Mouse (Mus musculus) CH12.LX (cell line): ENCODE results near the gene Trio. TPM values are rescaled to one million over a fixed set of nuclear protein-coding genes. Genes with fewer than 3 reads are reported as not detected.
"Not testable (repeated sequence)": the region's sequence is repeated elsewhere in the genome, so short reads cannot be mapped to it uniquely, and the experiment has no call there.

Experiments used
- DNase-seq: peaks from one replicate; pipeline ENCODE4 v3.0.0-alpha.2; 2013; ENCODE audit errors: extremely low read depth
- H3K27ac ChIP-seq: 2 replicates; pipeline ENCODE4 v1.5.1; 2012; ENCODE audit warnings: low read depth, mild to moderate bottlenecking, control low read depth, moderate library complexity; ENCODE audit not compliant: insufficient read depth
- H3K27me3 ChIP-seq: replicated peaks from 2 replicates; pipeline ENCODE3; 2012; ENCODE audit warnings: inconsistent platforms
- H3K36me3 ChIP-seq, 2 experiments: replicated peaks in 1 of 2; 2 replicates each; pipeline versions ENCODE3 to v1.6.1; 2012; ENCODE audit warnings: inconsistent platforms in 1 of 2, low read length in 1 of 2, mild to moderate bottlenecking in 1 of 2, mixed read lengths in 1 of 2, moderate library complexity in 1 of 2; ENCODE audit not compliant: control insufficient read depth in 1 of 2, insufficient read depth in 1 of 2
- H3K4me1 ChIP-seq, 2 experiments: 2 replicates each; pipeline ENCODE4 v1.6.1; 2012; ENCODE audit warnings: inconsistent platforms in 1 of 2, moderate library complexity in 1 of 2; ENCODE audit not compliant: insufficient read depth in 2 of 2, control insufficient read depth in 1 of 2
- H3K4me2 ChIP-seq: 2 replicates; pipeline ENCODE4 v1.6.1; 2012; ENCODE audit warnings: low read depth, mild to moderate bottlenecking, control low read depth; ENCODE audit not compliant: poor library complexity, insufficient read depth, severe bottlenecking
- H3K4me3 ChIP-seq, 3 experiments: fragments of 150-350 bp in 1 of 3; sonication (generic) in 1 of 3; replicated peaks in 1 of 3; 2 replicates each; pipeline versions ENCODE3 to v1.5.1; 2011 to 2012; ENCODE audit warnings: low read depth in 2 of 3, low read length in 2 of 3, mild to moderate bottlenecking in 2 of 3, moderate library complexity in 2 of 3, control low read depth in 1 of 3, improper control_type of control experiment in 1 of 3, inconsistent platforms in 1 of 3, mixed read lengths in 1 of 3; ENCODE audit not compliant: poor library complexity in 1 of 3
- H3K79me2 ChIP-seq: replicated peaks from 2 replicates; pipeline ENCODE4 v1.6.1; 2012; ENCODE audit warnings: mild to moderate bottlenecking, moderate library complexity; ENCODE audit not compliant: control insufficient read depth, poor library complexity, insufficient read depth, severe bottlenecking; ENCODE audit errors: extremely low read depth
- H3K9ac ChIP-seq: 2 replicates; pipeline ENCODE4 v1.6.1; 2012; ENCODE audit warnings: low read depth, mild to moderate bottlenecking, control low read depth, moderate library complexity; ENCODE audit not compliant: insufficient read depth
- H3K9me3 ChIP-seq: replicated peaks from 2 replicates; pipeline ENCODE3; 2012; ENCODE audit warnings: low read length, inconsistent platforms, mixed read lengths
- BHLHE40 ChIP-seq: IDR thresholded peaks from 2 replicates; pipeline ENCODE4 v1.6.1; 2011; ENCODE audit warnings: mild to moderate bottlenecking, low read depth, low read length, improper control_type of control experiment
- CHD2 ChIP-seq: IDR thresholded peaks from 2 replicates; pipeline ENCODE4 v1.6.1; 2011; ENCODE audit warnings: low read length, improper control_type of control experiment
- CTCF ChIP-seq, 2 experiments: IDR thresholded peaks in 1 of 2; conservative IDR thresholded peaks in 1 of 2; 2 replicates each; pipeline ENCODE4 v1.5.1; 2011 to 2012; ENCODE audit warnings: low read depth in 2 of 2, low read length in 2 of 2, improper control_type of control experiment in 1 of 2, inconsistent platforms in 1 of 2, mild to moderate bottlenecking in 1 of 2, moderate library complexity in 1 of 2
- E2F4 ChIP-seq: IDR thresholded peaks from 2 replicates; pipeline ENCODE4 v1.6.1; 2011; ENCODE audit warnings: low read depth, low read length, improper control_type of control experiment; ENCODE audit not compliant: insufficient replicate concordance
- EP300 ChIP-seq: IDR thresholded peaks from 2 replicates; pipeline ENCODE4 v1.6.1; 2011; ENCODE audit warnings: low read length, improper control_type of control experiment
- HCFC1 ChIP-seq: IDR thresholded peaks from 2 replicates; pipeline ENCODE4 v1.6.1; 2012; ENCODE audit warnings: low read depth, mild to moderate bottlenecking, inconsistent platforms, low read length, improper control_type of control experiment
- IRF4 ChIP-seq: IDR thresholded peaks from 2 replicates; pipeline ENCODE4 v1.6.1; 2014; ENCODE audit warnings: low read depth, mild to moderate bottlenecking, inconsistent platforms, low read length, improper control_type of control experiment
- MAX ChIP-seq: IDR thresholded peaks from 2 replicates; pipeline ENCODE4 v1.6.1; 2011; ENCODE audit warnings: low read length, improper control_type of control experiment
- MAZ ChIP-seq: IDR thresholded peaks from 2 replicates; pipeline ENCODE4 v1.6.1; 2012; ENCODE audit warnings: low read depth, mild to moderate bottlenecking, inconsistent platforms, low read length, improper control_type of control experiment, moderate library complexity
- MYC ChIP-seq: IDR thresholded peaks from 2 replicates; pipeline ENCODE4 v1.6.1; 2011; ENCODE audit warnings: low read depth, mild to moderate bottlenecking, improper control_type of control experiment, low read length
- NELFE ChIP-seq: IDR thresholded peaks from 2 replicates; pipeline ENCODE4 v1.6.1; 2011; ENCODE audit warnings: low read depth, low read length, improper control_type of control experiment
- PAX5 ChIP-seq: IDR thresholded peaks from 2 replicates; pipeline ENCODE4 v1.6.1; 2012; ENCODE audit warnings: low read length, inconsistent platforms, mixed read lengths
- RCOR1 ChIP-seq: conservative IDR thresholded peaks from 2 replicates; pipeline ENCODE4 v1.6.1; 2012; ENCODE audit warnings: low read depth, mild to moderate bottlenecking, inconsistent platforms, low read length, improper control_type of control experiment
- SIN3A ChIP-seq: IDR thresholded peaks from 2 replicates; pipeline ENCODE4 v1.6.1; 2012; ENCODE audit warnings: low read length, improper control_type of control experiment, inconsistent platforms
- SMC3 ChIP-seq: IDR thresholded peaks from 2 replicates; pipeline ENCODE4 v1.6.1; 2011; ENCODE audit warnings: low read depth, low read length, improper control_type of control experiment
- TBP ChIP-seq: conservative IDR thresholded peaks from 2 replicates; pipeline ENCODE4 v1.6.1; 2011; ENCODE audit warnings: low read depth, low read length, improper control_type of control experiment
- USF2 ChIP-seq: conservative IDR thresholded peaks from 2 replicates; pipeline ENCODE4 v1.6.1; 2011; ENCODE audit warnings: low read depth, low read length, improper control_type of control experiment
- ZC3H11A ChIP-seq: IDR thresholded peaks from 2 replicates; pipeline ENCODE4 v1.6.1; 2012; ENCODE audit warnings: low read depth, mild to moderate bottlenecking, inconsistent platforms, low read length, improper control_type of control experiment
- ZMIZ1 ChIP-seq: IDR thresholded peaks from 2 replicates; pipeline ENCODE4 v1.6.1; 2012; ENCODE audit warnings: low read depth, mild to moderate bottlenecking, inconsistent platforms, low read length, improper control_type of control experiment
- ZNF384 ChIP-seq: IDR thresholded peaks from 2 replicates; pipeline ENCODE4 v1.6.1; 2012; ENCODE audit warnings: low read depth, low read length, improper control_type of control experiment, inconsistent platforms
- dilution Hi-C: fragments of 300-500 bp; cut with MboI; formaldehyde crosslinking; loops from 2 replicates; pipeline ENCODE4 v1.14.3; 2020; ENCODE audit warnings: low sequenced_read_pairs; ENCODE audit not compliant: extremely low pct_unique_long_range_greater_than_20kb, extremely low pct_ligation_motif_present
- in situ Hi-C: fragments of 300-500 bp; cut with MboI; formaldehyde crosslinking; loops from 3 replicates; pipeline ENCODE4 v1.14.3; 2019; ENCODE audit warnings: low sequenced_read_pairs, low pct_ligation_motif_present, low pct_unique_long_range_greater_than_20kb, mixed read lengths
- polyA plus RNA-seq: library from polyadenylated mRNA; unstranded; fragments of >175 nt; gene quantifications from 2 replicates; pipeline ENCODE4 v1.2.1, GENCODE M21; 2012; ENCODE audit warnings: low read depth; ENCODE audit not compliant: insufficient read length
- total RNA-seq, 2 experiments: library from RNA; depleted of rRNA; stranded (reverse); fragments of 300-350 nt in 1 of 2; fragments of >200 nt in 1 of 2; gene quantifications; 2 replicates each; pipeline ENCODE4 v1.2.3; 2012 to 2014

Gene Trio
- total and polyA plus RNA-seq, 3 experiments = 3.9 to 17.5 (median 4.3) TPM

DNA sequence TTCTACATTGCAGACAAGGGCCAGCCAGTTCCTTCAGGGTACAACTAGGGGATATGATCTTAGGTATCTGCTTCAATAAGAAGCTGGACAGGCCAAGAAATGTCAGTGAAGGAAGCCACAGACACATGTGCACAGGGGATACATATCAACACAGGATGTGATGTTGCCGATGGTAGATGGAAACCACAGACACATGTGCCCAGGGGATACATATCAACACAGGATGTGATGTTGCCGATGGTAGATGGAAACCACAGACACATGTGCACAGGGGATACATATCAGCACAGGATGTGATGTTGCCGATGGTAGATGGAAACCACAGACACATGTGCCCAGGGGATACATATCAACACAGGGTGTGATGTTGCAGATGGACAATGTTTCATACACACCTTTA lies 197.8 kb downstream of the Trio start:
- dilution Hi-C loops, H3K27ac ChIP-seq: not testable (repeated sequence)
- in situ Hi-C loops = loop anchor here (5.0 kb wide), 1 partner anchor 71 kb away; no protein-coding TSS in a partner anchor

DNA sequence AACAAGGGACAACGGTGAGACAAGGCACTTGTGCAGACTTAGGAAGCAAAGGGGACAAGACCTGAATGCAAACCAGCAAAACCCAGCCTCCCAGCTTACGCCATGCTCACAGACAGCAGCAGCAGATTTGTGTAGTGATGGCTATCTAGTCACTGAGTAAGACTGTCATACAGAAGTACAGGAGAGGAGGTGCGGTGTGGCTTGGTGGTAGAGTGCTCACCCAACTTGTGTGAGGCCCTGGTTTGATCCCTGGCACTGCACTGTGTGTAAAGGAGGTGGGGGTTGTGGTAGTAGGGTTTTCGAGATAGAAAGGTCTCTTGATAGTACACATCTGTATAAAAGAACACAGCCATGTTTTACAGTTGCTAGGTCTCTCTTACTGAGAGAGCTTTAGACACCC lies 198.8 kb downstream of the Trio start:
- no peak overlapping the region for H3K9ac ChIP-seq
- H3K36me3 ChIP-seq = peaks cover 0 to 3% of the 10 kb centered on the region in 2 experiments
- H3K79me2 ChIP-seq = no peaks in the 10 kb centered on the region
- H3K4me3 ChIP-seq = no peak overlapping the region
- H3K4me2 ChIP-seq = no peak overlapping the region
- H3K27me3 ChIP-seq = peaks cover 1% of the 10 kb centered on the region
- H3K9me3 ChIP-seq = no peaks in the 10 kb centered on the region
- H3K4me1 ChIP-seq = peaks cover 18 to 45% of the 10 kb centered on the region in 2 experiments
- in situ Hi-C loops = loop anchor here (5.0 kb wide), 1 partner anchor 70 kb away; no protein-coding TSS in a partner anchor
- dilution Hi-C loops = no loop called here
- no peak overlapping the region for H3K27ac ChIP-seq
- TF ChIP-seq E2F4 (no peak), ZMIZ1 (no peak), ZNF384 (no peak), CHD2 (no peak), RCOR1 (no peak), USF2 (no peak), TBP (no peak), MAX (no peak), PAX5 (no peak), NELFE (no peak), SMC3 (no peak), HCFC1 (no peak), IRF4 (no peak), MAZ (no peak), CTCF (conservative IDR thresholded peaks at IDR 0.05 in 1 of 2, IDR thresholded peaks at IDR 0.05 in 1 of 2; ENCODE audit: low read depth in 2 of 2, low read length in 2 of 2) (no peak), ZC3H11A (no peak), MYC (no peak), EP300 (no peak), SIN3A (no peak)
- DNase-seq = no peak

More for the DNA sequence above, 197.8 kb downstream of the Trio start:
- 0 out of 2 replicates have a peak, but pooled peaks have one; percentile 33 for TF ChIP-seq BHLHE40
- not testable (repeated sequence) for H3K4me2 ChIP-seq, H3K9me3 ChIP-seq, H3K27me3 ChIP-seq, H3K79me2 ChIP-seq, H3K36me3 ChIP-seq, H3K9ac ChIP-seq, H3K4me3 ChIP-seq
- DNase-seq = peak; percentile 40
- H3K4me1 ChIP-seq = peaks cover 18 to 45% of the 10 kb centered on the region in 2 experiments
